Mouse (Mus musculus) stomach, postnatal 0 days (tissue): ENCODE measurements around the gene Siva1.

Experiments
- CTCF ChIP-seq: IDR thresholded peaks from 2 replicates; pipeline ENCODE4 v1.5.1; 2016; ENCODE audit warnings: antibody characterized with exemption, low read depth, mild to moderate bottlenecking, moderate library complexity
- EP300 ChIP-seq: optimal IDR thresholded peaks from 2 replicates; pipeline ENCODE3; 2016; ENCODE audit warnings: antibody characterized with exemption

- TF ChIP-seq CTCF = no peak
- TF ChIP-seq EP300 = no peak
These were observed 49.0 kb downstream of the Siva1 start for GRCm38 (mm10) chr12:112693185-112694126.
